Mouse (Mus musculus) ES-E14 (cell line): ENCODE measurements around the gene Atp6v1g3.

ENCODE experiments used
- CHD2 ChIP-seq: IDR thresholded peaks from 2 replicates; pipeline ENCODE4 v1.6.1; 2014; ENCODE audit warnings: mild to moderate bottlenecking, low read depth, low read length, inconsistent platforms
- HCFC1 ChIP-seq: IDR thresholded peaks from 2 replicates; pipeline ENCODE4 v1.6.1; 2012; ENCODE audit warnings: low read length, inconsistent platforms, borderline replicate concordance; ENCODE audit not compliant: insufficient read depth
- MAFK ChIP-seq: IDR thresholded peaks from 2 replicates; pipeline ENCODE4 v1.6.1; 2014; ENCODE audit warnings: mild to moderate bottlenecking, low read depth, low read length, inconsistent platforms; ENCODE audit not compliant: insufficient read depth
- ZC3H11A ChIP-seq: IDR thresholded peaks from 2 replicates; pipeline ENCODE4 v1.6.1; 2012; ENCODE audit warnings: low read depth, mild to moderate bottlenecking, inconsistent platforms, low read length, borderline replicate concordance

DNA sequence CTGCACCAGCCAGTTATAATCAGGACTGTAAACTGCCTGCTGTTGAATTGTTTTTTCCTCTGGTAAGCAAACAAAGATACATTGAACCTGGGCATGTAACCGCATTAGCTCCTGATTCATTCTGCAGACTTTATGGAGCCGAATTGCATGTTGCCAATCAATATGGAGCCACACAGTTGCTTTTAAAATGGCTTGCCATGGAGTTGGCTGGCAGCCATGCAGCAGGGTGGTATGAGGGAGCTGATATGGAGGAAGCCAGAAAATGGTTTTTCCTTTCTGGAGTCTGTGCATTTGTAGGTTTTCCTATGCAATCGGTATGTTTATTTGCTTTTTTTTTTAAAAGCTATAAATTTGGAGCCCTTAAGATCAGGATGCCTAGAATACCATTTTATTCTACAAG is 28.0 kb upstream of the Atp6v1g3 start:
- no peak for TF ChIP-seq CHD2
- TF ChIP-seq ZC3H11A, result no peak
- TF ChIP-seq HCFC1, result no peak
- TF ChIP-seq MAFK, result no peak
